Comparison of ENCODE assay signal across 7 mouse cellular contexts in the genomic region with DNA sequence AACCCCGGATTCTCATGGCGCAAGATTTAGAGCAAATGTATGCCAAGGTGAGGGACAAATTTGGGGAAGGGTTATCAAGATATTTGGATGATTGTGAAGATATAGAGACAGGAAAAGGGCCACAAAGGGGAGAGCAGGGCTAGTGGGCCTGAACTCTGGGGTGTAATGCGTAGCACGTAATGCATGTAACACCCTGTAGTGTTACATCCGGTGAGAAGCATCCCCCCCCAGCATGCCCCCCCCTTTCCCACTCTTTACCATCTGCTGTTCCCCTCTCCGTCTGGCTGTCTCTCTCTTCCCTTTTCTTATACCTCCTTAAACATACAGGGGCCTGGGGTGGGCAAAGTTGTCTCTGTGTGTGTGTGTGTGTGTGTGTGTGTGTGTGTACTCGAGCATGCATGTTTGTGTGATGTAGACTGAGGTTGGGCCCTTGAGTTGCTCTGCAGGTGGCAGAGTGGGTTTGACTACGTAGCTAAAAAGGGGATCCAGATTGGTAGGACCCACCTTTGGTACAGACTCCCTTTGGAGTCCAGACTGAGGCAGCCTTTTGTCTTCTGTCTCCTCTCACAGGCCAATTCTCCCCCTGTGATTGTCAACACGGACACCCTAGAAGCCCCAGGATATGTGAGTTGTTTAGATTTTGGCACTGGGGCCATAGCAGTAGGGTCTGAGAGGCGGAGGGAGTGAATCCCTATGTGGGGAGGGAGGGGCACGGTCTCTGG. TPM values are rescaled to one million over a fixed set of nuclear protein-coding genes. Genes with fewer than 3 reads are reported as not detected.
A peak's percentile ranks its signal among the peaks of the same experiment; 100 is the strongest.
DNase-seq lines count a peak whose midpoint lies in the region; ATAC-seq lines count a peak whose summit lies in the region.

No protein-coding gene starts in this region.

- H3K27ac ChIP-seq in lung, embryonic 16.5 days (ENCODE audit: low read length), result no peak overlapping the region
- peak overlapping the region; percentile 98 for H3K27ac ChIP-seq in forebrain, embryonic 14.5 days (ENCODE audit: low read depth, low read length)
- H3K27ac ChIP-seq in limb, embryonic 13.5 days, result peak overlapping the region; percentile 15
- 0 out of 2 replicates have a peak overlapping the region, but pooled peaks have one; percentile 43 for H3K27ac ChIP-seq in stomach, embryonic 16.5 days (ENCODE audit: low read length)

- peak overlapping the region; percentile 46; the same call in 1 of the 2 replicates for H3K4me2 ChIP-seq in lung, embryonic 16.5 days (ENCODE audit: low read depth, low read length)
- peak overlapping the region; percentile 59 for H3K4me2 ChIP-seq in forebrain, embryonic 14.5 days (ENCODE audit: low read length)
- H3K4me2 ChIP-seq in limb, embryonic 13.5 days (replicated peaks), result peak overlapping the region; percentile 61
- peak overlapping the region; percentile 65 for H3K4me2 ChIP-seq in stomach, embryonic 16.5 days (ENCODE audit: low read depth, low read length)

- WGBS in lung, embryonic 16.5 days, result 42% methylated on average over 11 of the region's 11 CpGs
- WGBS in forebrain, embryonic 14.5 days, result 22% methylated on average over 11 of the region's 11 CpGs
- WGBS in limb, embryonic 13.5 days, result 46% methylated on average over 11 of the region's 11 CpGs
- 39% methylated on average over 11 of the region's 11 CpGs for WGBS in stomach, embryonic 16.5 days

- H3K27me3 ChIP-seq in lung, embryonic 16.5 days (ENCODE audit: control insufficient read depth, insufficient read depth, low read depth, low read length), result no peaks in the 10 kb centered on the region
- H3K27me3 ChIP-seq in forebrain, embryonic 14.5 days (replicated peaks; ENCODE audit: control insufficient read depth, insufficient read depth, low read length), result no peaks in the 10 kb centered on the region
- no peaks in the 10 kb centered on the region for H3K27me3 ChIP-seq in limb, embryonic 13.5 days
- no peaks in the 10 kb centered on the region for H3K27me3 ChIP-seq in stomach, embryonic 16.5 days (ENCODE audit: control insufficient read depth, insufficient read depth, low read length)

- H3K36me3 ChIP-seq in lung, embryonic 16.5 days (ENCODE audit: control insufficient read depth, insufficient read depth, low read length), result peaks cover 8% of the 10 kb centered on the region
- H3K36me3 ChIP-seq in forebrain, embryonic 14.5 days (ENCODE audit: control insufficient read depth, insufficient read depth, low read length), result peaks cover 43% of the 10 kb centered on the region
- H3K36me3 ChIP-seq in limb, embryonic 13.5 days, result peaks cover 47% of the 10 kb centered on the region
- no peaks in the 10 kb centered on the region for H3K36me3 ChIP-seq in stomach, embryonic 16.5 days (ENCODE audit: control insufficient read depth, insufficient read depth, low read length)

- H3K4me1 ChIP-seq in lung, embryonic 16.5 days (replicated peaks; ENCODE audit: control insufficient read depth, insufficient read depth, low read length), result peaks cover 37% of the 10 kb centered on the region
- peaks cover 48% of the 10 kb centered on the region for H3K4me1 ChIP-seq in forebrain, embryonic 14.5 days (ENCODE audit: control insufficient read depth, insufficient read depth, low read length)
- H3K4me1 ChIP-seq in limb, embryonic 13.5 days, result peaks cover 55% of the 10 kb centered on the region
- H3K4me1 ChIP-seq in stomach, embryonic 16.5 days (ENCODE audit: control insufficient read depth, insufficient read depth, low read length), result peaks cover 43% of the 10 kb centered on the region

- no peaks in the 10 kb centered on the region for H3K9me3 ChIP-seq in lung, embryonic 16.5 days (ENCODE audit: control insufficient read depth, low read length)
- H3K9me3 ChIP-seq in forebrain, embryonic 14.5 days (replicated peaks; ENCODE audit: control insufficient read depth, low read length), result no peaks in the 10 kb centered on the region
- H3K9me3 ChIP-seq in limb, embryonic 13.5 days, result no peaks in the 10 kb centered on the region
- H3K9me3 ChIP-seq in stomach, embryonic 16.5 days (replicated peaks; ENCODE audit: control insufficient read depth, low read length), result no peaks in the 10 kb centered on the region

- H3K9ac ChIP-seq in lung, embryonic 16.5 days (ENCODE audit: low read length), result no peak overlapping the region
- H3K9ac ChIP-seq in forebrain, embryonic 14.5 days (ENCODE audit: low read length), result peak overlapping the region; percentile 59
- peak overlapping the region; percentile 45 for H3K9ac ChIP-seq in limb, embryonic 13.5 days
- H3K9ac ChIP-seq in stomach, embryonic 16.5 days (ENCODE audit: low read length), result no peak overlapping the region; the same call in 1 of the 2 replicates

- no peak for ATAC-seq in lung, embryonic 16.5 days (ENCODE audit: low read depth)
- ATAC-seq in forebrain, embryonic 14.5 days, result peak; percentile 67
- ATAC-seq in limb, embryonic 13.5 days (ENCODE audit: low FRiP score, low read depth), result no peak
- no peak for ATAC-seq in stomach, embryonic 16.5 days (ENCODE audit: insufficient read depth, low FRiP score)

- DNase-seq in lung, postnatal 4 days, result no peak
- DNase-seq in forebrain, embryonic 14.5 days (ENCODE audit: low spot score), result peak; percentile 76
- no peak for DNase-seq in thymus, postnatal 25 days
- DNase-seq in layer of hippocampus, adult 11-12 months (ENCODE audit: low spot score), result no peak

- no peak overlapping the region for H3K4me3 ChIP-seq in lung, embryonic 16.5 days (ENCODE audit: low read length)
- peak overlapping the region; percentile 31 for H3K4me3 ChIP-seq in forebrain, embryonic 14.5 days (ENCODE audit: low read depth, low read length)
- peak overlapping the region; percentile 31 for H3K4me3 ChIP-seq in limb, embryonic 13.5 days
- H3K4me3 ChIP-seq in stomach, embryonic 16.5 days (replicated peaks; ENCODE audit: low read length), result peak overlapping the region; percentile 32

RNA-seq across cellular contexts. Expression of a gene that starts 13.2 kb away (rescaled TPM):
- 5.5 and 7.9 TPM in 2 replicates for polyA plus RNA-seq in lung, embryonic 16.5 days (2015; fragmentation: Nextera tagmentation; extraction: Ambion mirVana)
- 19.3 and 21.0 TPM in 2 replicates for polyA plus RNA-seq in forebrain, embryonic 14.5 days (2014; fragmentation: Nextera tagmentation; extraction: Ambion mirVana)
- 14.2 and 14.8 TPM in 2 replicates for polyA plus RNA-seq in limb, embryonic 13.5 days (2015; fragmentation: Nextera tagmentation; extraction: Ambion mirVana)
- 8.4 and 9.0 TPM in 2 replicates for polyA plus RNA-seq in stomach, embryonic 16.5 days (2015; fragmentation: Nextera tagmentation; extraction: Ambion mirVana)

RNA-seq across cellular contexts. Expression of a gene that starts 14.8 kb away (rescaled TPM):
- polyA plus RNA-seq in lung, embryonic 16.5 days (2015; fragmentation: Nextera tagmentation; extraction: Ambion mirVana), result 90.0 and 92.0 TPM in 2 replicates
- polyA plus RNA-seq in forebrain, embryonic 14.5 days (2014; fragmentation: Nextera tagmentation; extraction: Ambion mirVana), result 53.3 and 58.4 TPM in 2 replicates
- 76.0 and 81.1 TPM in 2 replicates for polyA plus RNA-seq in limb, embryonic 13.5 days (2015; fragmentation: Nextera tagmentation; extraction: Ambion mirVana)
- 115 and 119 TPM in 2 replicates for polyA plus RNA-seq in stomach, embryonic 16.5 days (2015; fragmentation: Nextera tagmentation; extraction: Ambion mirVana)

RNA-seq across cellular contexts. Expression of a gene that starts 23.9 kb away (rescaled TPM):
- 0.18 TPM in 1 of 2 replicates, not detected in the other for polyA plus RNA-seq in lung, embryonic 16.5 days (2015; fragmentation: Nextera tagmentation; extraction: Ambion mirVana)
- polyA plus RNA-seq in forebrain, embryonic 14.5 days (2014; fragmentation: Nextera tagmentation; extraction: Ambion mirVana), result 2.0 and 2.1 TPM in 2 replicates
- 1.4 and 2.4 TPM in 2 replicates for polyA plus RNA-seq in limb, embryonic 13.5 days (2015; fragmentation: Nextera tagmentation; extraction: Ambion mirVana)
- 0.31 TPM in 1 of 2 replicates, not detected in the other for polyA plus RNA-seq in stomach, embryonic 16.5 days (2015; fragmentation: Nextera tagmentation; extraction: Ambion mirVana)

RNA-seq across cellular contexts. Expression of a gene that starts 29.6 kb away (rescaled TPM):
- 30.1 and 30.7 TPM in 2 replicates for polyA plus RNA-seq in lung, embryonic 16.5 days (2015; fragmentation: Nextera tagmentation; extraction: Ambion mirVana)
- polyA plus RNA-seq in forebrain, embryonic 14.5 days (2014; fragmentation: Nextera tagmentation; extraction: Ambion mirVana), result 19.7 and 25.7 TPM in 2 replicates
- 54.3 and 59.8 TPM in 2 replicates for polyA plus RNA-seq in limb, embryonic 13.5 days (2015; fragmentation: Nextera tagmentation; extraction: Ambion mirVana)
- 17.7 and 22.3 TPM in 2 replicates for polyA plus RNA-seq in stomach, embryonic 16.5 days (2015; fragmentation: Nextera tagmentation; extraction: Ambion mirVana)

RNA-seq across cellular contexts. Expression of a gene that starts 34.4 kb away (rescaled TPM):
- 58.1 and 59.5 TPM in 2 replicates for polyA plus RNA-seq in lung, embryonic 16.5 days (2015; fragmentation: Nextera tagmentation; extraction: Ambion mirVana)
- polyA plus RNA-seq in forebrain, embryonic 14.5 days (2014; fragmentation: Nextera tagmentation; extraction: Ambion mirVana), result 49.4 and 49.6 TPM in 2 replicates
- 95.9 and 101 TPM in 2 replicates for polyA plus RNA-seq in limb, embryonic 13.5 days (2015; fragmentation: Nextera tagmentation; extraction: Ambion mirVana)
- polyA plus RNA-seq in stomach, embryonic 16.5 days (2015; fragmentation: Nextera tagmentation; extraction: Ambion mirVana), result 44.3 and 47.9 TPM in 2 replicates

Comparison
In these comparisons a context has a peak if more than half of its experiments do, and no peak if none do; other contexts are left out.
1. H3K9ac ChIP-seq: peak in forebrain, embryonic 14.5 days (single experiment) and limb, embryonic 13.5 days (single experiment); none in lung, embryonic 16.5 days (single experiment) and stomach, embryonic 16.5 days (single experiment).
2. Peak in every context shown above with its lines, with median percentiles within 50 percentile points of each other: H3K4me2 ChIP-seq.